Mouse (Mus musculus) CD8-positive naive resting alpha-beta T cell, adult 57 days (primary cell): ENCODE results near the gene Rfpl4. TPM values are rescaled to one million over a fixed set of nuclear protein-coding genes. Genes with fewer than 3 reads are reported as not detected.

ENCODE experiments used
- total RNA-seq: library from RNA; stranded (reverse); gene quantifications from one replicate; pipeline ENCODE4 v1.2.4, GENCODE M21; 2023

The Rfpl4 gene
- total RNA-seq = not detected

GRCm38 (mm10) chr7:5116850-5117249 is at the start of gene Rfpl4:
Gene Rfpl4, minus strand, starts transcription at chr7:5116950.

DNA sequence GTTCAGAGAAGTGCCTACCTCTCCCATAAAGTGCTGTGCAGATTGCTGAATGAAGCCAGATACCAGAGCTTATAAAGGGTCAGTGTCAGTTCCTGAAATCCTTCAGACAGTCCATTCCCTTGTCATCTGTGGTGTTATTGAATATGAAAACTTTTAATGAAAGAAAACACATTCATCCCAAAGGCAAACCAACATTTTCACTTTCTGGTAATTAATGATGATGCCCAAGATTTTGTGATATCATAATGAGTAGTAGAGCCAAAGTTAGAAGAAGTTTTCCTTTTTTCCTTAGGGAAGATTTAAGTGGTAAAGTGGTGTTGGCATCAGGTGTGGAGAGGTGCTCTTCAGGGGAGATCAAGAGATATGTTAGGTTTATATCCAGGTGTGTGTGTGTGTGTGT is 32.8 kb upstream of the Rfpl4 start, which contains the start of gene Vmn1r55:
Vmn1r55 (minus strand) TSS at position 101 of the 400 bp plus-strand sequence.

DNA sequence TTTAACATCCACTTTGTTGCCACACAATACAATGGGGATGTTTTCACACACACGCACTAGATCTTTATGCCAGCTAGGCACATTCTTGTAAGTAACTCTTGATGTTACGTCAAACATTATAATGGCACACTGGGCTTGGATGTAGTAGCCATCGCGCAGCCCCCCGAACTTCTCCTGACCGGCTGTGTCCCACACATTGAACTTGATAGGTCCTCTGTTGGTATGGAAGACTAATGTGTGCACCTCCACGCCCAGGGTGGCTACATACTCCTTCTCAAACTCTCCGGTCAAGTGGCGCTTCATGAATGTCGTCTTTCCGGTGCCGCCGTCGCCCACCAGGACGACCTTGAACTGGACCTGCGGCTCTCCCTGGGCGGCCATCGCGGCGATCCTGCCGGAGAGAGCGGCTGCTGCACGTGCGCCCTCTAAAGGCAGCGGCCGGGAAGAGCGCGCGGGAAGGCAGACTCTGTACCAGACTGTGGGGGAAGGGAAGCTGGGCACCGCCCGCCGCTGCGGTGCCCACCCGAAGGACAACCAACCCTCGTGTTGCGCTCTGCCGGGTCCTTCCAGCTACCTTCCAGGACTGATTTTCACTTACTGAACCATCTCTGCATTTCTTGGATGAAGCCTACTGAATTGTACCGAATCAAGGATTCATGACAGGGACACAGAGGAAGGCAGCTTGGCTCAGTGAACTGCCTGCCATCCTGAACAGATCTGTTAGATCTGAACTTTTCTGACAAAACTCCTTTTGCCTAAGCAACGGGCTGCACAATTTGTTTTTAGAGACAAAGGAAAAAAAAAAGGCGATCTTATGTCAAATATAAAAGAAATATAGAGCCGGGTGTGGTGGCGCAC is 9.0 kb upstream of the Rfpl4 start, which contains the start of gene Rasl2-9:
Rasl2-9 (minus strand) TSS at position 402 of the 858 bp plus-strand sequence.

DNA sequence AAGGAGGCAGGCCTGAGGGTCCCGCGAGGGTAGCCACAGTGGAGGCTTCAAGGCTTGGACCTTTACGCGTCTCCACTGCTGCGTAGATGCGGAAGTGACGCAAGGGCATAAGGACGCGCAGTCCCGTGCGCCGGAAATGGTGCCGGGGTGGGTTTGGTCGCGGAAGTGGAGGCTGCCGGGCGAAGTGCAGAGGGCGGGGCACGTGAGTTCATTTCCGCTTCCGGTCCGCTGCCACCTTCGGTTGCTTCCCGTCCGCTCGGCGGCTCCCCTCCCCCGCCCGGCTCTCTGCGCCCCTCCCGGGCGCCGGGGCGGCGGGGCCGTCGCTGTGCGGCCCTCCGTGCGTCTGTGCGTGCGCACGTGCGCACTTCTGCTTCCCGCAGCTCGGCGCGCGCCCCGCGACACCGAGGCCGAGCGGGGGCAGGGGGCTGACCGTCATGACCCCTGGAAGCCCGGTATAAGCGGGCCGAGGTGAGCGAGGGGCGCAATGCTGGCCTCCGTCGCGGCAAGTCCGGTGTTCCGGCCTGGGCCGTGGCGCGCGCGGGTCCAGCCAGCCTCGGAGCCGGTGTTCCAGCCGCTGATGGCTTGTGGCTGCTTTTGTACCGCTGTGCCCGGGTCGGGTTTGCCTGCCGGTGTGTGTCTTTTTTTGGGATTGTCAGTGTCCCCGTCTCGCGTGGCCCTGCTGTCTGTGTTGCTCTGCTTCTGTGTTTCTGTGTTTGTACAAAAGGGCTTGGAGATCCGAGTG is 36.6 kb downstream of the Rfpl4 start, which contains the start of gene Epn1:
Epn1 (plus strand) TSS at position 226 of the 742 bp plus-strand sequence.

DNA sequence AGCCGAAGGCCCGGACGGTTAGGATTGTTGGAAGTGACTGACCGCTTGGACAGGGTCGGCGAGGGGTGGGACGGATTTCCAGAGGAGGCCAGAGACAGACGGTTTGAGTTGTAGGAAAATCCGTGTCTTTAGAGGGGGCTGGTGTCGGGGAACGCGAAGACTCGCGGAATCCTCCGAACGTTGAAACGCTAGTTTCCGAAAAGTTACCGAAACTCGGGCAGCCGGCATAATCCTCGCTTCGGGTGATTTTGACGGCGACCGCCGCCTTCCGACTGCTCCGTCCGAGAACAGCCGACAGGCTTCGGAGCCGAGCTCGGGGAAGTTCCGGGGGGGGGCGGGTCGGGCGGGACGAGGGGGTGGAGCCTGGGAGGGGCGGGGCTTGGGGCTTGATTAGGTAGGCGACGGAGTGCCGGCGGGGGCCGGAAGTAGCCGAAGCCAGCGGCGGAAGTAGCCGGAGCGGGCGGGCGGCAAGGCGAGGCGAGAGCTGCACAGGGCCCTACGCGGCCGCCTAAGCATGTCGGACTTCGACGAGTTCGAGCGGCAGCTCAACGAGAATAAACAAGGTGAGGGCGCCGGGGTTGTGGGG is 54.9 kb downstream of the Rfpl4 start, which contains the start of gene U2af2:
U2af2 (plus strand) TSS at position 370 of the 586 bp plus-strand sequence.

Other genes with a start within 250 kb of the Rfpl4 start
- gene Isoc2b, start 246.7 kb downstream of the Rfpl4 start, total RNA-seq = 3.4 TPM
- gene Isoc2a, start 239.8 kb downstream of the Rfpl4 start, total RNA-seq = 10.2 TPM
- gene Gm36210, start 210.4 kb downstream of the Rfpl4 start, total RNA-seq = not detected
- 36.5 TPM for gene Zfp628, start 201.7 kb downstream of the Rfpl4 start, total RNA-seq
- 16.7 TPM for gene Nat14, start 194.9 kb downstream of the Rfpl4 start, total RNA-seq
- gene Ssc5d, start 191.2 kb downstream of the Rfpl4 start, total RNA-seq = 0.64 TPM
- not detected for gene Sbk2, start 152.5 kb downstream of the Rfpl4 start, total RNA-seq
- gene Sbk3, start 145.8 kb downstream of the Rfpl4 start, total RNA-seq = not detected
- 29.8 TPM for gene Zfp579, start 120.8 kb downstream of the Rfpl4 start, total RNA-seq
- 9.5 TPM for gene Zfp524, start 102.5 kb downstream of the Rfpl4 start, total RNA-seq
- 51.1 TPM for gene Fiz1, start 102.3 kb downstream of the Rfpl4 start, total RNA-seq
- gene Gm44973, start 101.5 kb downstream of the Rfpl4 start, total RNA-seq = not detected
- gene Zfp865, start 96.6 kb downstream of the Rfpl4 start, total RNA-seq = 53.7 TPM
- not detected for gene Ccdc106, start 96.4 kb downstream of the Rfpl4 start, total RNA-seq
- gene 4632433K11Rik, start 82.8 kb downstream of the Rfpl4 start, total RNA-seq = not detected
- gene Zfp784, start 78.5 kb downstream of the Rfpl4 start, total RNA-seq = 8.6 TPM
- gene Zfp580, start 65.4 kb downstream of the Rfpl4 start, total RNA-seq = 7.7 TPM
- gene U2af2, start 54.8 kb downstream of the Rfpl4 start, total RNA-seq = 400 TPM
- gene Epn1, start 36.7 kb downstream of the Rfpl4 start, total RNA-seq = 106 TPM
- gene Rasl2-9, start 9.0 kb upstream of the Rfpl4 start, total RNA-seq = not detected
- gene Vmn1r55, start 32.7 kb upstream of the Rfpl4 start, total RNA-seq = 0.03 TPM
- gene Vmn1r56, start 79.8 kb upstream of the Rfpl4 start, total RNA-seq = not detected
- gene Vmn1r57, start 101.5 kb upstream of the Rfpl4 start, total RNA-seq = not detected
- gene Gm5065, start 233.6 kb upstream of the Rfpl4 start, total RNA-seq = not detected
- not detected for gene Nlrp2, start 234.1 kb upstream of the Rfpl4 start, total RNA-seq